Mouse (Mus musculus): ENCODE measurements around the gene Fam222a.

The Fam222a gene

DNA sequence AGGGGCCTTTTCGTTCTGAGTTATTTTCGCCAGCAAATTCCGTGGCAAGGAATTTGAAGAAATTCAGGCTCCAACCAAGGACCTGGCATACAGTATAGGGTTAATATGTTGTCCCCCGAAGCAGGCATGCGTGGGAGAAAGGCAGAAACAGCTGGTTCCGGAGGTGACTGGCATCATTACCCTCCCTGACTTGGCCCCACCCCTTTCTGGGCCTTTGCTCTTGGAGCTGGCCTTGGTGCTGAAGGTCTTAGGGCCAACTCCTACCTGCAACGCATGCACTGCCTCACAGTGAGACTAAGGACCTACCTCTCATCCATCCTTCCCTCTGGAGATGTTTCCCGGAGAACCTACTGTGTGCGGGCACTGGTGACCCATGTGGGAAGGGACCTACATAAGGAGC is 20.1 kb downstream of the Fam222a start:
- TF ChIP-seq GATA4 (IDR thresholded peaks at IDR 0.05; ENCODE audit: insufficient replicate concordance, low read length): no peak

DNA sequence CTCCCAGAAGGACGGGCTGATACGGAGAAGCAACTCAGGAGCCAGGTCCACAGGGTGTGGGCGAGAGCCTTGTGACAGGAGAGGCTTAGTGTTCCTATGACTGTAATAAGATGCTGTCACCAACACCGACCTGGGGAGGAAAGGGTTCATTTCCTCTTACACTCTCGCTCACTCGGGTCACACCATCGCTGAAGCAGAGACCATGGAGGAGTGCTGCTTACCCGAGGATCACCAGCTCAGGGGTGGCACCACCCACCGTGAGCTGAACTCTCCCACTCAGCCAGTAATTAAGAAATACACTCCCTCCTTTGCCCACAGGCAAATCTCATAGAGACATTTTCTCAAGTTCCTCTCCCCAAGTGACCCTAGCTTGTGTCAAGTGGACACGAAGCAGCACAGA is 20.6 kb downstream of the Fam222a start:
- no peak for TF ChIP-seq GATA4 (IDR thresholded peaks at IDR 0.05; ENCODE audit: insufficient replicate concordance, low read length)

DNA sequence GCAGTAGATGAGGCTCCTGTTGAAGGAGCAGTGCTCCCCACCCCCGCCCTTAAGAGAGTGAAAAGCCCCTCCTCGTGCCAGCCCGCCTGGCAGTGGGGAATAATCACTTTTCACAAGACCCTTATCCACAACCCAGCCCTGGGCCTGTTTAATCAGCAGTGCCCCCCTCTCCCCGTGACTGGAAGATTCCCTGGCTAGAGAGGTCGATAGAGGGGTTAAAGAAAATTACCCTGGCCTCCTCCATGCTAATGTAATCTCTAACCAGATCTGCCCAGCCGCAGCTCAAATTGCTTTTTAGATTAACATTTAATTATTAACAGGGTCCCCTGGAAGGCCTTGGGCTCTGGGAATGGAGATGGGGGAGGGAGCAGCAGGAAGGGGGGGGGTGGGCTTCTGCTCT is 21.2 kb downstream of the Fam222a start:
- TF ChIP-seq GATA4 (IDR thresholded peaks at IDR 0.05; ENCODE audit: insufficient replicate concordance, low read length): no peak

DNA sequence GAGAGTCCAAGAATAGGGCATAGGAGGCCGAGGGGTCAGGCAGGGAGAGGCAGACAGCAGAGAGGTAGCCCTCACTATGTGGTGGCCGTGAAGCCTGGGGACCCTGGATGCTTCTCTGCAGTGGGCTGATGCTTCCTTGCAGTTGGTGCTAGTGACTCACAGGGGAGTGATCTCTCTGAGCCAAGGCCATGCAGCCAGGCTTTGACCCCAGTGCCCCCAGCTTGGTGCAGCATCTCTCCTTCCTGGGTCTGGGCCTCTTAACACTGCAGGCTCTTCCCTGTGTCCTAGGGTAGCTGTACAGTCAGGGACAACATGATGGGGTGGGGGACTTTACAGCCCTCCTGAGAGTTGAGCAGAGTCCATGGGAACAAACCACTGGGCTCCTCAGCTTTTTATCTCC is 21.6 kb downstream of the Fam222a start:
- no peak for TF ChIP-seq GATA4 (IDR thresholded peaks at IDR 0.05; ENCODE audit: insufficient replicate concordance, low read length)

DNA sequence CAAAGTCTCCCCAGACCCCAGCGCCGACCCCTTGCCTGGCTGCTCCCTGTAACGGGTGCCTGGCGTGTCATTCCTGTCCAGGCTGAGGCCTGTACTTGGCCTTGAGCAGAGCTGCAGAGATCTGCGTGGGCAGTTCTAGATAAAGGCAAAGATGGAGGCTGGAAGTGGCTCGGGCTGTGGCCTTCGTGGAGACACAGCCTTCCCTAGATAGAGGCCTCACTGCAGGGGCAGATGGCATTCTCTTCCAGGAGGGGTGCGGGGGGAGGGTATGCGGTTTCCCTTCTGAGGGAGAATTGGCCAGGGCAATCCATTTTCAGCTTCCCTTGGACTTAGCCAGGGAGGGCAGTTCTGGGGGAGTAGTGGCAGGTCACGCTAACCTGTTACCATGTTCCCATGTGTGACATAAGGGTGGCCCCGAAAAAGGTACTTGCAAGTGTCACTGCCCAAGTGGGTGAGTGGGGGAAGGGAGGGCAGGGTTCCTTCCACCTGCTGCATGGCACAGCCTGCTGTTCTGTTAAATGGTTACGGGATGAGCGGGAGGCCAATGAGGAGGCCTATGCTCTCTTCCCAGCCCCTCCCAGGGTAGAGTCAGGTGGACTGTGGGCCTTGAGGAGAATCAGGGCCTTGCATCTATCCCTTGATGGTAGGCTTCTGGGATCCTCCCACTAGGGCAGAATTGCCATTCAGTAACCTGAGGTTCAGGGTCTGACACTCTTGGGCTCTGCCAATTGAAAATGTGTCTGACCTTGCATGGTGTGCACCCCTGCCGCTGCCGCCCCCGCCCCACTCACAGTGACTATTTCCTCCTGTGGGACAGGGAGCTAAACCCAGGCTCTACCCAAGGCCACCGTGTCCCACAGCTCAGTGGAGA is 22.5 kb downstream of the Fam222a start:
- TF ChIP-seq GATA4 (IDR thresholded peaks at IDR 0.05; ENCODE audit: insufficient replicate concordance, low read length): no peak

DNA sequence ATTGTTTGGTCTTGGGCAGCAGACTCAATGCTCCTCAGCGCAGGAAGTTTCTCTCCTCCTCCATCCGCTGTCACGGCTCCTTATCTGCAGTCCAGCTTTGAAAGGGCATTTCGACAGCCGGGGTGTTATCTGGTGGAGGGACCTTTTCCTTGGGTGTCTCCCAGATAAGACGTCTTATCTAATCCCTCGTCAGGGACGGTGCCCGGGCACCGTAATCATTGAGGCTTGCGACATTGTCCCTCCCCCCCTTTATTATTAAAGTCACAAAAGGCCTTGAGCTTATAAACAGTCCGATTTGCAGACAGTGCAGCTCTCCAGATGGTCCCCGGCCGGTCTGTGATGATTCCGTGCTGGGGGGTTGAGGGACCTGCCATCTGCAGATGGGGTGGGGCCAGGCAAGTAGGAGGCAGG is 23.3 kb downstream of the Fam222a start:
- peak; percentile 85; the same call in 1 of the 2 replicates for TF ChIP-seq GATA4 (IDR thresholded peaks at IDR 0.05; ENCODE audit: insufficient replicate concordance, low read length)

DNA sequence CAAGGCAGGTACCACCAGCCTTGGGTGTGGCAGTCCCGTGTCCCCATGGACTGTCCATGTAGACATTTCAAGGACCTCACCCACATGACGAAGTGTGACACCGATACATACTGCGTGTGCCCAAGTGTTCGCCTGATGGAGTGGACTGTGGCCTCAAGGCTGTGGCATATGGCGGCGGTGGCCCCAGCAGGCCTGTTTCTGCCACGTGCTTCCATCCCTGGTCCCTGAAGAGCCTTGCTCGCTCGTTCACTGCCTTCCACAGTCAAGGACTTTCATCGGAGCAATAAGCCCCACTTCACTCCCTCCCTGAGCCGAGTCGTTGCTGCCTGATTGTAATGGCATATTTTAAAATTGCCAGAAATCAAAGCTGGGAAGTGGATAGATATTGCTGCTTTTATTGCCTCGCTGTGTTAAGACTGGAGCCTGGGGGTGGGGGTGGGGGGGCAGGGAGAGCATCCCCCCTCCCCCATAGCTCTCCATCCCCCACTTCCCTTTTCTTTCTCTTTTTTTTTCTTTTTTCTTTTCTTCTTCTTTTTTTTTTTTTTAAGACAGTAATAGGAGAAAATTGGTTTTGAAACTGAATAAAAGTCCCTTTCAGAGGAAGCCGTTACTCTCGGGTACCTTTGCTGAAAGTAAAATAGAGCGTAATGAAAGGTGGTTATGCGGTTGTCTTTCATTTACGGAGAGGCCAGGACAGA is 24.8 kb downstream of the Fam222a start:
- no peak for TF ChIP-seq GATA4 (IDR thresholded peaks at IDR 0.05; ENCODE audit: insufficient replicate concordance, low read length)

DNA sequence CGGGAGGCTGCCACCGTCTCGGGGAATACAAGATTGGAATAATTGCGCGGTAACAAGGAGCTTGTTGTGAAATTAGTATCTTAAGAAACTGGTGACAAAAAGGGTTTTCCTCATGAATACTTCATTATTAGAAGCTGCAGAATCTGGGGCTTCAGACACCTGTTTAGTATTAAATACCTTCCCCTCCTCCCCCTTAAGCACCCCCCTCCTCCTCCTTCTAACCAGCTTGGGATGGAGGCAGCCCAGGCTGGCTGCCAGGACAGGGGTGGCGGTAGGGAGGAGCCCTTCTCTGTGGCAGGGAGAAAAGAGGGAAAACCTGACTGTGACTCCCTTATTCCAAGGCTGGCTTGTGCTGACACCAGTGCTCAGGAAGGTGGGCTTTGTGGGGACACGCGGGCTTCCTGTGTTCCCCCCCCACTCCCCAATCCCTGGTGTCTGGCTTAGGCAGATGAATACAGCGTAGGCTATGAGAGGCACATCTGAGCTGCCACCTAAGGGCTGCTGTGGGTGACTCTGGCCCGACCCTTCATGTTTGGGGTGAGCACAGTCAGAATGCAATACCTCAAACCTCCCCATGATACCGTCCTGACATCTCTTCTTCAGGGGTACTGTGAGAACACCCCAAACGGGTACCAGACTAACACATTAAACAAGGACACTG is 25.5 kb downstream of the Fam222a start:
- TF ChIP-seq GATA4 (IDR thresholded peaks at IDR 0.05; ENCODE audit: insufficient replicate concordance, low read length): no peak

DNA sequence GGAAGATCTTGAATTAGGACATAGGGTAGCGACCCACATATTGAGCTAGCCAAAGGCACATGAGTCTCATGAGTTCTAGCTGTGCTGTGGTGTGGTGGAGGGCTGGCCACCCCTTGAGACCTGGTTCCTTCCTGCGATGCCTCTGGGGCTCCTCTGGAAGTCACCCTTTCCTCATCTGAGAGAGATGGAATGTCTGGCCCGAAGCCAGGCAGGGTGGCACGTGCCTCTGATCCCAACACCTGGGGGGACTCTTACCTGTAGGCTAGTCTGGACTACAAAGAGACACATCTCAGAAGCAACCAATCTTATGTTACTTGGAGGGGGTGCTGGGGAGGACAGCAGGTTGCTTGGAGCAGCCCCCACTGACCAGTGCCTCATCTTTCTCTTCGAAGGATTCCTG is 26.1 kb downstream of the Fam222a start:
- TF ChIP-seq GATA4 (IDR thresholded peaks at IDR 0.05; ENCODE audit: insufficient replicate concordance, low read length): no peak

DNA sequence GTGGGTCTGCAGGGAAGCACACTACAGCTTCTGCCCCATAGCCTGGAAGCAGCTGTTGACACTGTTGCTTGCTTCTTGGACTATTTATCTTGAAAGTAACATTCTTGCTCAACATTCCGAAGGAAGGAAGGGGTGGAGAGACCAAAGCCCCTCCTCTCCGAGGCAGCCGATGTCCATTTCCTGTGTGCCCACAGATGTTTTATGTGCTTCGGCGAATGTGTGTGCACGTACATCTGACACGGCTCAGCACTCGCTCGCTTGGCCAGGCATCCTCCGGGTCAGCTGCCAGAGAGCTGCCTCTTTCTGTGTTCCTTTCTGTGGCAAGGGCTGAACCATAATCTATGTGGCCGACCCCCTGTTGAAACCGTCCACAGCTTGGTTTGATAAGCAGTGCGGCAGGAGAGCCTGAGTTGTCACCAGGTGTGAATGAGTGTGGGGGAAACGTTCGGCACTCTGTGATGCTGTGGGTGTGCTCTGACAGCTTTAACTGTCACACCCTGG is 27.0 kb downstream of the Fam222a start:
- peak; percentile 58; the same call in 1 of the 2 replicates for TF ChIP-seq GATA4 (IDR thresholded peaks at IDR 0.05; ENCODE audit: insufficient replicate concordance, low read length)

DNA sequence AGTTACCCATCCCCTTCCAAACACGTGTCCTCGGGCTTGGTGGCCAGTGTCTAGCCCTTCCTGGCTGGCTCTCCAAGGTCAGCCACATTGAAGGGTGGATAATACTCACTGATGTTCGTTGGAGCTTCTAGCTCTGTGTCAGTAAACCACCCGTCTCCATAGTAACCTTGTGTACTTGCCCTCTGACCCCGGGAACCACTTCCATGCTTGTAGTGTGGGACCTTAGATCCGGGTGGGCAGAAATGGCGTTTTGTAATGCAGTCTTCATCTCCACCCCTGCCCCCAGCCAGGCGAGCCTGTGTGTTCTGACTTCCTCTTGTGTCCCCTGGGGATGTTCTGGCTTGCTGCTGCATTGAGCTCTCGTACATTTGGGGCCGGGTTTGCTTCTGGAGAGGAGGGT is 28.8 kb downstream of the Fam222a start:
- TF ChIP-seq GATA4 (IDR thresholded peaks at IDR 0.05; ENCODE audit: insufficient replicate concordance, low read length): no peak

DNA sequence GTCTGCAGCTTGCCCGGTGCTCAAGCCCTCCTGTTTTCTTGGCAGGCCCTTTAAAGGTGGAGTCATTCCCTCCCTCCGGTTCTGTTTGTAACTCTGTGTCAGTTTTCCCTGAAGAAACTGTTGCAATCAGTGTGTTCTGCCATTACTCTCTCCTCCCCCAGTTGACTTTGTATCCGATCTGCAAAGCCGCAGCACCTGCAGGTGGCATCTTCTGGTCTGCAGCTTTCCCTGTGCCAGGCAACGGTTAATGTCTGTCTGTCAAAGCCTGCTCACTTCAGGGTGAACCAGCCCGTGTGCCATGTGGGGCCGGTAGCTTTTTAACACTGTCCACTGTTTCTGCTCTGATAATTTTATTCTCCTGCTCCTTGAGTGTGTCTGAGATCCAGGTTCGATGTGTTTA is 29.4 kb downstream of the Fam222a start:
- no peak for TF ChIP-seq GATA4 (IDR thresholded peaks at IDR 0.05; ENCODE audit: insufficient replicate concordance, low read length)

DNA sequence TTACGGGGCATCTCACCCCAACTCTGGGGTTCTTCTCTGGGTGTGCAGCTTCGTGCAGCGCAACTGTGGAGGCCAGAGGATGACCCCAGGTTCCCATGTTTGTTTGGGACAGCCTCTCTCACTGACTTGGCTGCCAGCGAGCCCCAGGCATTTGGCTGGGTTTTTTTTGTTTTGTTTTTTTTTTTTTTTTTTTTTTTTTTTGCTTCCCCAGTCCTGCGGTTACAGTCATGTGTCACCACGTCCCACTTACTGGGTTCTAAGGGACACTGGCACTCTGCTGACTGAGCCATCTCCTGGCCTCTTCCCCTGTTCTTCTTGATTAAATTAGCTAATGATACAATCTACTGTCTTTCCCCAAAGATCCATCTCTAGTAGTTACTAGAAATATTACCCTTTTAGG is 29.8 kb downstream of the Fam222a start:
- TF ChIP-seq GATA4 (IDR thresholded peaks at IDR 0.05; ENCODE audit: insufficient replicate concordance, low read length): no peak

DNA sequence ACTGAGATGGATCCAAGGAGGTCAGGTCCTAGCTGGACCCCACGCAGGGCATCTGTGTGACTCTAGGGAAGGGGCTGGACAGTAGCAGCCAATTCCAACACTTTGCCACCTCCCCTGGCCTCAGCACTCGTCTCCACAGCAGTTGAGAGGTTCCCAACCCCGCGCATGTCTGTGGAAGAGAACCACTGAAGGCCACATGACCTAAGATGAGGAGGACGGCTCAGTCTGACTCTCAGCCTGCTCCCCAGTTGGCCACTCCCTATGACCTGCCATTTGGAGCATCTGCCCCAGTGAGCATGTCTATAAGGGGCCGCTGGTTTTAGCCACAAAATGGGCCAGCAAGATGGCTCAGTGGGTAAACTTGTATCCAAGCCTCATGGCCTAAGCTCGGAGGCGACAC is 34.2 kb downstream of the Fam222a start:
- TF ChIP-seq GATA4 (IDR thresholded peaks at IDR 0.05; ENCODE audit: insufficient replicate concordance, low read length): no peak

DNA sequence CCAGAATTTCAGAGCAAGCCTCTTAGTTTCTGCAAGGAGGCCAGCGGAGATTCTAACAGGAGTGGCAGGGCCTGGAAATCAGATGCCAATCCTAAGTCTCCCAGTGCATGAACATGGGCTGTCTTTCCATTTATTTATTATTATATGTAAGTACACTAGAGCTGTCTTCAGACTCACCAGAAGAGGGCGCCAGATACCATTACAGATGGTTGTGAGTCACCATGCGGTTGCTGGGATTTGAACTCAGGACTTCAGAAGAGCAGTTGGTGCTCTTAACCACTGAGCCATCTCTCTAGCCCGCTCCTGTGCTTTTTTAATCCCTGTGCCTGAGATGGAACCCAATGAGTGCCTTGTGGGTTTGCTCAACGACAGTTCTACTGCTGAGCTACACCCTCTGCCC is 36.2 kb downstream of the Fam222a start:
- no peak for TF ChIP-seq GATA4 (IDR thresholded peaks at IDR 0.05; ENCODE audit: insufficient replicate concordance, low read length)

Data from liver, adult (tissue).